Mouse (Mus musculus) bone marrow, adult 2 months (tissue): ENCODE measurements at regions not wholly inside any gene's neighbourhood (a gene's known extent, or its start where the extent isn't known, plus 50 kb on each side); places are given as distances from the start of the nearest gene placed in this dataset.

Experiments used
- CTCF ChIP-seq: fragments of 200-500 bp; IDR thresholded peaks from 2 replicates; pipeline ENCODE4 v1.5.1; 2011; ENCODE audit warnings: low read length, control low read depth; ENCODE audit not compliant: control insufficient read depth, insufficient read depth
- POLR2A ChIP-seq: fragments of 200-500 bp; IDR thresholded peaks from 2 replicates; pipeline ENCODE4 v1.6.1; 2011; ENCODE audit warnings: low read depth, mild to moderate bottlenecking, control low read depth, low read length, borderline replicate concordance; ENCODE audit not compliant: control insufficient read depth

DNA sequence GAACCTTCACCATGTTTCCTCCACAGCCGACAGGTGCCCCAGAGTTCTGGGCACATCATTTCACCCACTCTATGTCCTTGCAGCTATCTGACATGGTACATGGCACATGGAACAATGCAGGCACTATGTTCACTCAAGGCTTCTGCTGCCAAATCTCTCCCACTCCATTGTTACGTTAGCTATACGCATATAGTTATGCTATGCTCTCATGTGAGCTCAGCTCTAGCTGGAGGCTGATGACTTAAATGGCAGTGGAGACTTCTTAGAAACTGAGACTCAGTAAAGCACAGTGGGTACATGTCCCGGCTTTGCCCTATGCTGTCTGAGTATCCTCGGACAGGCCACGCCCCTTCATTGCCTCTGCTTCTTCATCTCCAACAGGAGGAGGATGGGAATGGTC, 91.0 kb downstream of the Axin2 start:
- no peak for TF ChIP-seq CTCF
- TF ChIP-seq POLR2A = no peak
